Mouse (Mus musculus) testis, postnatal 10 days (tissue): ENCODE data around the gene Mfsd7a.
"Not testable (repeated sequence)": the region's sequence is repeated elsewhere in the genome, so short reads cannot be mapped to it uniquely, and the experiment has no call there.

Source experiments
- DNase-seq: peaks from one replicate; pipeline ENCODE4 v3.0.0; 2021; ENCODE audit warnings: low spot score

Gene Mfsd7a

DNA sequence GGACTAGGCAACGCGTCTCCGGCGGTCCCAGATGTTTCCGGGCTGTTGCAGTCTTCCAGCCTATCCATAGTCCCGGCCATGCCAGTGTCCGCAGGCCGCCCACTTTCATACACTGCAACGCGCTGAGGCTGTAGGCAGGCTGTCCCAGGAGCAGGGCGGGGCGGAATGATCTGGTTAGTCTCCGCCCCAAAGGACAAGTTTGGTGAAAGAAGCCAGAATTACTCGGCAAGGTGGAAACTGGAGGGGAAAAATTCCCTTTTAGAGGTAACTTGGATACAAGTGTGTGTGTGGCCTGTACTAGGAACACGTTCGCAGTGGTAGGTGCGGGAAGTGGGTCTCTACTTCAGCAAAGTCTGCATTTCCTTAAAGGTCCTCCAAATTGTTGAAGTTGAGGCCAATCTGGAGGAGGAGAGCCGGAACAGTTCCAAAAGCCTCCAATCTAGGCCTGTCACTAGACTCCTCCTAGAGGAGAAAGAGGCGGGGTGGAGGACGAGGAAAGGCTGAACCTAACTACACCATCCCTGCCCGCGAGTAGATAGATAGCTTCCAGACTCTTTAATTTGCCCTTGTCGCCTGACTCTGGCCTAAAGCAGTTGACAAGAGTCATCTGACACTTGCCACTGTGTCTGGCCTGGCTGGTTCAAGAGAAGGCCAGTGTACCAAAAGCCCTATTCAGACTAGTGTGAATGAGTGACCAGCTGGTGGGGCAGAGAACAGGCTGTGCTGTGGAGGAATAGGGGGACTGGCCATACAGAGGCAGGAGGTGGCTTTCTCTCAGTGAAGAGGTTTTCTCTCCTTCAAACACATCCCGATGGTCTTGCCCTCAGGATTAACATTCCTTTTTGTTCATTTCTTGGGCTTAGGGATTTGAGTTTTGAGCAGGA lies at the start of gene Mfsd7a:
Gene Mfsd7a (minus strand): TSS at position 107 of the 884 bp plus-strand sequence.
- peak; percentile 80 for DNase-seq

DNA sequence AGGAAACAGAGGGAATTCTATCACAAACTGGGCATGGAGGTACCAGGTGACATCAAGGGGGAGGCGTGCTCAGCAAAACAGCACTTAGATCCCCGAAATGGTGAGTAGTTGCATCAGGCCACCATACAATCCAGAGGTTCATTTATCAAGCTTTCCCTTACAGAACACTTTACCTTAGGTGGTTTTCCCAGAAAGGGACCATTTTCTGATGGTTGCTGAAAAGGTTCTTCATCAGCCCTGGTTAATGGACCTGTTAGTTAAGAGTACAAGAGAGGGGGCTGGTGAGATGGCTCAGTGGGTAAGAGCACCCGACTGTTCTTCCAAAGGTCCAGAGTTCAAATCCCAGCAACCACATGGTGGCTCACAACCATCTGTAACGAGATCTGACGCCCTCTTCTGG lies 37.5 kb upstream of the Mfsd7a start:
- not testable (repeated sequence) for DNase-seq

DNA sequence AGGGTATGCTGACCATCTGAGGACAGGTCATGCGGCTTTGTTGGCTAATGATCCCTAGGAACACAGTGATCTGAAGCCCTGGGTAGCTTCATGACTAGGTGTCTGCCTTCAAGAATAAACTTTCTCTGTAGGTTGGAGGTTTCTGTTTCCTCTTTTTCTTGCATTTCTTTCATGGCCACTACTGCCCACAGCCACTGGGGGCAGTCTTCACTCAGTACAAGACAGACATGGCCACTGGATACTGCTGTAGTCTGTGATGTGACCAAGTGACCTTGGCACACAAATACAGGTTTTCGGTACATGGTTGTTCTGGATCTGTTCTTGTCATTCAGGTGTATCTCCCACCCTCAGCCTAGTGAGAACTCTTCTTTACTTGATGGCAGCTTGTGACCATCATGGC lies 36.5 kb upstream of the Mfsd7a start:
- no peak for DNase-seq

DNA sequence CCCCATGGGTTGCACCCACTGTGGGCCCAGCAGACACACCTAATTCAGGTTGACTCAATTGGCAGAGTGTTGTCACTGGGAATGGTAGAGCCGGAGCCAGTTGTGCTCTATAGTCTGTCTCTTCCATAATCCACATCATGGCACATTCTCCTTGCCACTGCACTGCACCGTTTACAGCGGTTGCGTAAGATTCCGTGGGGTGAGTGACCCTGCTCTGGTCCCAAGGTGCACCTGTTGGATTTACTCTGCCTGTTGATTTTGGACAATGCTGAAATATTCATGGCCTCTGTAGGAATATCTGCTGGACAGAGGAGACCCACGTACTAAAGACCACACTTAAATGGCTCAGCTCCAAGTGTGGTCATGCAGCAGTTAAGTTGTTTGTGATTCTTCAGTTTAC lies 34.3 kb upstream of the Mfsd7a start:
- DNase-seq = no peak

DNA sequence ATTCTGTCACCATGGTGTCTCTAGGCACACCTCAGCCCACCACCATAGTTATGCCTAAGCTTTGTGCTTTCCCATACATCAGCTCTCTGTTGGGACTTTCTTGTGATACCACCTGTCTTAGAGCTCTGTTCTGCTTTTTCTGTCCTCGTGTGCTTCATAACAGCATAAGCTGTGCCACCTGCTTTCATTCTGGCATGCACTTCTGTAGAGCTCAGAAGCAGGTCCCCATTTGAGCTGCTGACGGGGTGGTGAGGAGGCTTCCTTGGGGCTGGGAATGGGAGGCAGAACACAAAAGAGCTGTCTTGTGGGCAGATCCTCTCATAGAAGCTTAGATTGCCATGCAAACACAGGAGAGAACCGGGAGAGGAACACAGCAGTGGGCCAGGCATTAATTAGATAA lies 27.3 kb upstream of the Mfsd7a start:
- no peak for DNase-seq

DNA sequence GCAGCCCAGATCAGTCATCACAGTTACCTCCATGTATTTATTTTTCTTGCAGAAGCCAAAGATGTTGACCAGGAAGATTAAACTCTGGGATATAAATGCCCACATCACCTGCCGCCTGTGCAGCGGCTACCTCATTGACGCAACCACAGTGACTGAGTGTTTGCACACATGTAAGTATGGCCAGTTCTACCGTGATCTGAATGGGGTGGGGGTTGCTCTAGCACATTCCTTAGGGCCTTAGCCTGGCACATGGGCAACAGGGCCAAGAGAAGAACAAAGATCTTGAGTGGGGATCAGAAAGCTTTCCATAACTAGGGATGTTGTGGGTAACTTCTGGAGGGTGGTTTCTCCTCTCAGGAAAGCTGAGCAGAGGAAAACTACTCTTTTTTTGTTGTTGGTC lies 25.0 kb upstream of the Mfsd7a start:
- no peak for DNase-seq

DNA sequence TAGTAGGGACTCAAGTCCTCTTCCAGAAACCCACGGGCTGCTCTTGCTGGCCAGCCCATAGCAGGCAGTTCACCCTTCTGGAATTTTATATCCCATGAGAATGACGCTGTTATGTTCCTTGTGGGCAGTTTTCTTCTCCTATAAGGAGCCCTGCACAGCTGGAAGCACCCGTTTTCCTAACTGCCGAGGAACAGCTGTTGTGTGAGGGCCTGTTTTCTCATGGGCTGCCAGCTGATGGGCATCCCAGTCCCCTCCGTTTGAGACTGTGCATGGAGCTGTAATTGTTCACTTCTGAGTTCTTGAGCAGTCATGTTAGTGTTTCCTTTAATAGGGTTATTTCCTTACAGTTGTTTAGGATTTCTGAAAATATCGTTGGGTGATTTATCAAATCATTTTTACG lies 20.9 kb upstream of the Mfsd7a start:
- DNase-seq = no peak

DNA sequence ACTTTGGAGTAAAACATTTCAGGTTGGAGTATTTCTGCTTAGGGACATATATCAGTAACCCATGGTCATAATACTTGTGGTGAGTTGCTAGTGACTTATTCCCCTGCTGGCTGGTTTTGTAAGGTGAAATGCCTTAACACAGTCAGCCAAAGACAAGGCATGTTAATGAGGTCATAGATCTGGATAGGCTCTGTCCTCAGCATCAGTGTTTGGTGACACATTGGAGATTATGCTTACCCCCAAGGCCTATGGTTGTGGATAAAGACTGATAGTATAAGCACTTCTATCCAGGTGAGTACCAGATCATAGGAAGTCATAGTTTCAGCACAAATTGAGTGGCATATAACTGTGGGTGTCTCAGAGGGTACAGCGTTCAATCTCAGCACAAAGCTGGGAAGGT lies 18.0 kb upstream of the Mfsd7a start:
- no peak for DNase-seq

DNA sequence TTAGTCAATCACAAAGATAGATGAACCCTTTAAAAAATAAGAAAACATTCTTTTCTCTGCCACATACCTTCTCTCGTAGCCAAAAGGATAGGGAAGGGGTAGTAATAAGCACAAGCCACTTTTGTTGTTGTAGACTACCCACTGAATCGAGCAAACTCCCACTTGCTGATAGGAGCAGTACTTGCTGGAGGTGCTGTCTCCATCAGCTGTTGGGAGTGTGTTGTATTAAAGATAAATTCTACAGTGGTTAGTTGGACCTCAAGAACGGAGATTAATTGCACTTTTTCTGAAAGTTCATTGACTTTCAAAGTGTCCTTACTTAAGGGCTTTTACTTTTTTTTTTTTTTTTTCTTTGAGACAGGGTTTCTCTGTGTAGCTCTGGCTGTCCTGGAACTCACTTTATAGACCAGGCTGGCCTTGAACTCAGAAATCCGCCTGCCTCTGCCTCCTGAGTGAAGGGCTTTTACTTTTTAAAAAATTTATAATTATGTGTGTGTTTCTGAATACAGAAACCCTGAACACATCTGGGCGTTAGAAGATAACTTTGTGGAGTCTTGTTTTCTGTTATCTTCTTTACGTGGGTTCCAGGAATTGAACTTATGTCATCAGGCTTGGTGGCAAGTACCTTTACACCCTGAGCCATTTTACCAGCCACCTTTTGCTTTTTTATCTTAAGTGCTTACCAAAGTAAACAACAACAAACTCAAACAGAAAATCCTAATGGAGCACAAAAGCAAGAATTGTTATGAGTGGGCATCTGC lies 16.6 kb upstream of the Mfsd7a start:
- DNase-seq = no peak

DNA sequence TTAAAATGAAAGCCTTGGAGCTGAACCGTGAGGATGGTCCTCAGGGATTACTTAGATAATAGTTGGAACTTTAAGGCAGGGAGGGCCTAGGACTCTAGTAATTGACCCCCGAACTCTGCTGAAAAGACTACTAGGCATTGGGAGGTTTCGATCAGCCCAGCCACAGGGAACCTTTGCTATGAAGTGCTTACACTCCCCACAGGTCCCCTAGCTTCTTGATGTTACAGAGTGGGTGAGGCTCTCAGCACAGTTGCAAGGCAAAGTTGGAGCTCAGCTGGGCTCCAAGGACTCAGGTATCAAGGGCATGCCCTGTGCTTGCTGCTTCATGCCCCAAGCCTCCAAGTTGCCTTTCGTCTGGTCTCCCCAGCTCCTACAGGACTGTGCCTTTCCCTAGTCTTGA lies 13.8 kb upstream of the Mfsd7a start:
- no peak for DNase-seq

DNA sequence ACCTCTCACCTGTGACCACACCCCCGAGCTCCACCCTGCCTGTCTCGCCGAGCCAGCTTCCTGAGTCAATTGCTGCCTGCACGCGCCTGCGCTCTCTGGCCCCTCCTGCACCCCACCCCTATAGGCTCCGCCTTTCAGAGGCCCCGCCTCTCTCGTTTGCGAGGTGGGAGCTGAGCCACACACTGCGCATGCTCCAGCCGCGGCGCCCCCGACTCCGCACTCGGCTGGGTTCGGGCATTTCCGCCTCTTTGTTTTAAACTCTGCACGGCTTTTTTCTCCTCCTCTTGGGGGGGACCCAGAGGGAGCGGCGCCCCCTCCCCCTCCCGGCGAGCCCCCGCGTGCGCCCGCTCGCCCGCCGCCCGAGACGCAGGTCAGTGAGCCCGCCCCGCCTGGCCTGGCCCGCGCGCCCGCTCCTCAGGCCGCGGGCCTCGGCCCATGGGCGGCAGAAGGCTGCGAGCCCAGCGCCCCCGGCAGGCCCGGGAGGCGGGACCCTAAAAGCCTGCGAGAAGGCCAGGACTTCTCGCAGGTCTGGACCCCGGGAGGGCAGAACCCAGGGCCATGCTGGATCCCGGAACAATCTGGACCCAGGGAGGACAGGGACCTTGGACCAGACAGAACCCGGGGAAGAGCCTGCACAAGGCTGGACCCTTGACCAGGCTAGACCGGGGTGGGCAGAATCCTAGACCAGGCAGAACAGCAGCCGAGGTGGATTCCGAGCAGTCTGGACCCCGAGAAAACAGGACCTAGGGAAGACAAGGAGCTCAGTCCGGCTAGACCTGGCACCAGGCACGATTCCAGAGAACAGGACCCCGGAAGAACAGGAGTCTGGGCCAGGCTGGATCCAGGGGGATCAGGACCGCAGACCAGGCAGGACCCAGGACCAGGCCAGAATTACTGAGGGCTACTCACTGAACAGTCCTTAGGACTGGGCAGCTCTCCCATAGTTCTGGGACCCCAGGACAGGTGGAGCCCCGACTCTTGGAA lies 12.7 kb upstream of the Mfsd7a start, which contains the start of gene Pcgf3:
Gene Pcgf3 (plus strand): TSS at position 151 of the 984 bp plus-strand sequence.
- peak; percentile 99 for DNase-seq

DNA sequence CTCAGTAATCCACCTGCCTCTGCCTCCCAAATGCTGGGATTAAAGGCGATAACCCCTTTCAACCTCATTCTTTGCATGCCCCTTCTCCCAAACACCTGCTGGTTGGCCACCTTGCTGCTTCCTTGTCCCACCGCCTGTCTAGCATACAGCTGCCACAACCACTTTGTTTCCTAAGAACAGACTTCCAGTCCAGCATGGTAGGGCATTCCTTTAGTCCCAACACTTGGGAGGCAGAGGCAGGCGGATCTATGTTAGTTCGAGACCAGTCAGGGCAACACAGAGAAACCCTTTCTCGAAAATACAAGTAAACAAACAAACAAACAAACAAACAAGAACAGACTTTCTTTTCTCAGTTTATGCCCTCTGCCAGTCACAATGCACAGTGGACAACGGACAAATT lies 11.8 kb upstream of the Mfsd7a start:
- DNase-seq = no peak

DNA sequence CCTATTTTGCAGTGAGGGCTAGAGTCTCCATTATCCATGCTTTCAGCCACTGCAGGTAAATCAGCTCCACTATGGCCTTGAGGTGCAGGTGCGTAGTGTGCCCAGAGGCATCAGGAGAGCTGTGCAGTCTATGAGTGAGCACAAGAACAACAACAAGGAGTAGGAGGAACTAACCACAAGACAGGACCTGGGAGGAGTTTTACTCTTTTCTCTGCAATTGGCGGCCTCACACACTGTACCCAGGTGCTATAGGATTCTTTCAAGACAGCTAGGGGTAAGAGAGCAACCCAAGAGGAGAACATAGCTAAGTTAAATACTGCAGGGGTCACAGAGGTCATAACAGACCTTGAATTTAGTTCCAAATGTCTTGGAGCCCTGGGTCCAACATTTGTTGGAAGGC lies 10.0 kb upstream of the Mfsd7a start:
- peak; percentile 12 for DNase-seq

DNA sequence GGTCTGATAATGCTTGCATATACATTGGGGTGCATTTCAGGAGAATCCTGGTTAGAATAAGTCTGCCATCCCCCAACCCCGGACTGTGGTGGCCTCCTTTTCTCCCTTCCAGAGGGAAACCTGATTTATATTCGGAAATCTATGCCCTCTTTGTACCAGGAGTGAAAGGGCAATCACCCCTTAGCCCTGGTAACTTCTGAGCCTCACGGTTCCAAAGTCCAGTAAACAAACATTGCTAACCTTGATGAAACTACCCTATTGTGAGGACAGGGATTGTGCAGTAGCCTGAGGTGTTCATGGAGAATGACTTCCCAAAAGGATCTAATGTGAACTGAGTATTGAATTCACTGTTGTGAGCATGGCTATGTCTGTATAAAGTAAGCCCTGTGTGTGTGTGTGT lies 5.4 kb upstream of the Mfsd7a start:
- no peak for DNase-seq

DNA sequence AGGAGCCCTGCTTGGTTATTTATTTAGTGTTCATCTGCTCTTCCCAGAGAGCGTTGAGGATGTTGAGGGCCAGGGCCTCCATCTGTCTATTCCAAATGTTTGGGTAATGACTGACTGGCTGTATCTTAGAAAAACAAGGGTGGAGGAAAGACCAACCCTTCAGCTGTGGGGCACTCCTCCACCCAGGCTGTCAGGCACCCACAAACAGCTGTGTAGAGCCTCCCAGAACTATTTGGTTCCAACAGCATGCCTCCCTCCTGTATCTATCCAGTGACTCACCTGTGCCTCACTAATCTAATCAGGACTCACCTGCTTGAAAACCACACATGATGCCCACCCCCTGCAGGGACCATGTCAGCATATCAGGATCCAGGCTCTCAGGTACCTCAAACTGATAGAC lies 3.7 kb upstream of the Mfsd7a start:
- DNase-seq = no peak

DNA sequence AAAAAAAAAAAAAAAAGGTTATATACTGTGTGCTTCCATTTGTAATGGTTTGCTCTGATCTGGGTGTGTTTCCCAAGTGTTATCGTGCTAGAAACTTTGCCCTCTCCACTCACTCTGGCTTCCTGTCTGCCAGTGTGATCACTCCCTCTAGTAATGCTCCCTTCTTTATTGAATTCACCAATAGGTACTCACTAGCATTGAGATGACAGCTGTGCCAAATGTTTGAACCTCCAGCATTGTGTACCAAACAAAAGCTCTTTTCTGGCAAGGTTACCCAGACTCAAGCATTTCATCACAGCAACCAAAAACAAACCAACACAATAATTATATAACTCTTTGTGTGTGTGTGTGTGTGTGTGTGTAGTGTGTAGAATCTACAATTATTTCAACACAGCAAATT lies 2.9 kb upstream of the Mfsd7a start:
- DNase-seq = no peak

DNA sequence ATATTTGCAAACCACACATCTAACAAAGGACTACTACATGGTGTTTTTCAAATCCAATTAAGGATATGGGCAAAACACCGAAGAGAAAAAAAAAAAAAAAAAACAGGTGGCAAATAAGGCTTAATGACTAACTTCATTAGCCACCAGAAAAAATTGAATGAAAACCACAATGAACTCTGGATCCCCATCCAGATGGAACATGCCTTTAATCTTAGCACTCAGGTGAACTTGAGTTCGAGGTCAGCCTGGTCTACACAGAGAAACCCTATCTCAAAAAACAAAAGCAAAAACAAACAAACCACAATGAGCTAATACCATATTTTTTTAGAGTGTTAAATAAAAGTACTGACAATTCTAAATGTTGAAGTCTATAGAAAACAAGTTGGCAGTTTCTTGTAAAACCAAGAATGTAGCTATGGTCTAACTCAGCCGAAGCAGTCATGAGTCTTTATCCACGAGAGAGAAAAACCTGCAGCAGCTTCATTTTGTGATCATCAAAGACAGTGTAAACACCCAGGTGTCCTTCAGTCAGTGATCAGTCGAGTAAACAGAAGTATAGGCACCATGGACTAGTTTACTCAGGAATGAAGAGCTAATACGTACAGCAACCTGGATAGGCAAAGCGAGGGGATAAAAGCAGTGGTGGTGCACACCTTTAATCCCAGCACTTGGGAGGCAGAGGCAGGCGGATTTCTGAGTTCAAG lies 2.3 kb upstream of the Mfsd7a start:
- no peak for DNase-seq

DNA sequence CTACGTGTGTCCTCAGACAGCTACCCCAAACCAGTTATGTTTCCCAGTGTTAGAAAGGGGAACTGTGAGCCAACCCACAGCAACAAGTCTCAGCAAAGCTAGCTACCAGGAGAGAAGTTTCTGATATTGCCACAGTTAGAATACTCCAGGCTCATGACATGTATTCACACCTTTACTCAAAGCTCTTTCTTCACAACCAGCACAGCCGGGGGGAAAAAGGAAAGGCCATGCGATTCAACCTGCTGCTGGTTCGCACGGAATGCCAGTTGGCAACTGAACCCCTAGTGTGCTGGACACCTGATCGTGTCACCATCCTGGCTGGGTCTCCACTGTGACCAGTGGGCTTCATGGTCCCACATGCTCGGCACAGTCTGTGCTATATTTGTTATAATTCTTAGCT lies 834 bp downstream of the Mfsd7a start:
- no peak for DNase-seq

DNA sequence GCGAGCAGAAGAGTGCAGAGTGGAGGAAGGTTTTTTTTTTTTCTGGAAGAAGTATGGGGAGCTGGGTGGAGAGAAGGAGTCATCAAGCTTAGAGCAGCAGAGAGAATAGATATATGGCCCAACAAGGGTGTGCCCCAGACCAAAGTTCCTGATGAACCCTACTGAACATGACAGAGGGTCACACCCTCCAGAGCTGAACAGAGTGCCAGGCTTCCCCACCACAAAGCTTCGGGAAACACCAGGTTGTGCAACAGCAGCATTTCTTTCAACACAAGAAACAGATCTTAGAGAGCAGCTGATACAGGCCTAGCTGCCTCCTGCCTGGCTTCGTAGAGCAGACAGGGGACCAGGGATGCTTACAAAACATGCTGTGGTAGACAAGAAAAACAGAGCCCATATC lies 1.7 kb downstream of the Mfsd7a start:
- no peak for DNase-seq

DNA sequence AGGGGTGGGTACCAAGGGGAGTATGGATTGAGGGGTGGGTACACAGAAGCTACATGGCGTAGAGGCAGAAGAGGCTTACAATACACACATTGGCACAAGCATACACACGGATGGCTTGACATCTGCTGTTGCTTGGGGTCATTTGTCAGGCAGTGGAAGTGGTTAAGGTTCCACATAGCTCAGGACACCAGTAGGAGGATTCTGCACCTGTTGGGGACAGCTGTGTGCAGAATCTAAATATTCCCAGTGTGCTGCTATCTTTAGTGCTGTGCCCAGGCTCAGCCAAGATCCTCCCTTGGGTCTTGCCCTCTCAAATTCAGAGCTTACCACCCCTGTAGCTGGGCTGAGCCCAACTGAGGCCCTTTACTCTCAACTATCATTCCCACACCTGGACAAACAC lies 12.6 kb downstream of the Mfsd7a start:
- DNase-seq = no peak

DNA sequence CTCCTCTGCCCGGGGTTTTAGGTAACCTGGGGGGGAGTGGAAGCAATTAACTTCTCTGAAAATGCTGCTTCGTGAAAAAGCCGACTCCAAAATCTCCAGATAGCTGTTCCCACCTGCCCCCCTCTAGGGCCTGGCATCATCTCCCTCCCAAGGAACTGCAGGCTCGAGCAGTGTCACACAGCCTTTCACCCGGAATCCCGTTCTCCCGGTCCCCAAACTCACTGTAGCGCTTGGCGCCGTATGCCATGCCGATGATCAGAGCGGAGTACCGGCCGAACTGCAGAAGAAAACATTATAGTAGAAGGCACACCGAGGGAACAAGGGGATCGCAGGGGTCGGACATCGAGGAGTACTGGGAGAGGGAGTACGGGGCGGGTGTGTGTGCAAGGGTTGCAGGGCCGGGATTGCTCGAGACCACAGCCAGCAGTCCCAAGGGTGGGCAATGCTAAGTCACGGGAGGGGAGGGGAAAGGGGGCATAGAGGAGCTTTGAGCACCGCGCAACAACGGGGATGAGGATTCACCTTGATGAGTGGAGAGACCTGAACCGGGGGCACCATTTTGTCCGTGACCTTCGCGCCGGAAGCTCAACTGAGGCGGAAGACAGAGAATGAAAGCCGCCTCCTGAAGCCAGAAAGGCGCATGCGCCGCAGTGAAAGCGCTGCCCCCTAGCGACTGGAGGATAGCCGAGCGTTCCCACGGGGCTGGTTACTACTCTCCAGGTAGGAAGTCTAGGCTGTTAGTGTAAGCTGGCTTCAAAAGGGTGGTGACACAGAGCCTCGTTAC lies 14.7 kb downstream of the Mfsd7a start, which contains the start of gene Atp5k:
Gene Atp5k (minus strand): TSS at position 645 of the 784 bp plus-strand sequence.
- DNase-seq = peak; percentile 96
